Mouse (Mus musculus) heart, postnatal 0 days (tissue): ENCODE data around the gene Maml3.

Experiments
- CTCF ChIP-seq: IDR thresholded peaks from 2 replicates; pipeline ENCODE4 v1.5.1; 2016; ENCODE audit warnings: antibody characterized with exemption, control low read depth, low read depth
- EP300 ChIP-seq: IDR thresholded peaks from 2 replicates; pipeline ENCODE4 v1.6.1; 2016; ENCODE audit warnings: antibody characterized with exemption, low read depth

DNA sequence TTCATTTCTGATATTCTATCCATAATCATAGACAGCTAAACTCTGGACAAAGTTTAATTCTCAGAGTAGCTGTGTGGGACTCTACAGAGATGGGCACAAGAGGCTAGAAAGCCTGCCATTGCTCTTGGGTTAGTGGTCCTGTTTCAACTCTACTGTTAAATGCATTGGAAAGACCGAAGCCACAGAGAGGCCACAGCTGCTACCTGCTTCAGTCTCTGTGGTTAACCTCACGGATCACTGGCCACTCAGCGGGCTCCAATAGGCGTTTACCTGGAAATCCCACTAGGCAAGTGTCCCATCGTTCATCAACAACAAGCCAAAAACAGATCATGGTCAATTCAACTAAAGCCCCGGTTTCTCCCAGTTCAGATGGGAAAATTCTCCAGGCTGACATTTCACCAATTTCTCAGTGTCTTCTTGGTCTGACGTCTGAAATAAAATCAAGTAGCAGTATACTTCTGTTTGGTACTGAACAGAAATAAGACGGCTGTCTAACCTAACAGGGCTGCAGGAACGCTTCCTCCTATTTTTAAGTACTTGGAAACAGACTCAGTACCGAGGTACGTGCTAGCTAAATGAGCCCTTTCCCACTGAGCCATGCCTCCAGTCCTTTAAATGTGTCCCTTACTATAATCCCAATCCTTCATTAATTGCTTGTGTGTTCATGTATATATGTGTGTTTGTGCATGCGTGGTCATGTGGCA, 339.5 kb downstream of the Maml3 start:
- TF ChIP-seq CTCF (no peak), EP300 (no peak)
